Mouse (Mus musculus) intestine, embryonic 14.5 days (tissue): ENCODE measurements at regions not wholly inside any gene's neighbourhood (a gene's known extent, or its start where the extent isn't known, plus 50 kb on each side); places are given as distances from the start of the nearest gene placed in this dataset.

Source experiments
- ATAC-seq: fragments of 200-750 bp; cut with Nextera tagmentation; replicated peaks from 2 replicates; pipeline ENCODE4 v1.8.0; 2017; ENCODE audit warnings: low read depth, moderate number of reproducible peaks, moderate TSS enrichment, moderate library complexity; ENCODE audit not compliant: low FRiP score, low TSS enrichment
- DNase-seq: peaks from one replicate; pipeline ENCODE4 v3.0.0-alpha.2; 2018; ENCODE audit warnings: low spot score
- H3K27ac ChIP-seq: fragments of 300-500 bp; sonication (generic); 2 replicates; pipeline ENCODE4 v1.5.1; 2014; ENCODE audit warnings: low read depth, mild to moderate bottlenecking, control low read depth
- H3K27me3 ChIP-seq: fragments of 300-500 bp; sonication (generic); replicated peaks from 2 replicates; pipeline ENCODE4 v1.6.1; 2014; ENCODE audit warnings: low read length, control low read depth; ENCODE audit not compliant: control insufficient read depth, insufficient read depth
- H3K36me3 ChIP-seq: fragments of 300-500 bp; sonication (generic); 2 replicates; pipeline ENCODE4 v1.6.1; 2014; ENCODE audit warnings: low read length, control low read depth; ENCODE audit not compliant: control insufficient read depth, insufficient read depth
- H3K4me1 ChIP-seq: fragments of 300-500 bp; sonication (generic); replicated peaks from 2 replicates; pipeline ENCODE4 v1.6.1; 2014; ENCODE audit warnings: low read length, control low read depth, mixed read lengths; ENCODE audit not compliant: control insufficient read depth, insufficient read depth
- H3K4me2 ChIP-seq: fragments of 300-500 bp; sonication (generic); 2 replicates; pipeline ENCODE4 v1.6.1; 2014; ENCODE audit warnings: low read length
- H3K4me3 ChIP-seq: fragments of 300-500 bp; sonication (generic); 2 replicates; pipeline ENCODE4 v1.5.1; 2014; ENCODE audit warnings: low read depth, low read length, control low read depth, mixed read lengths
- H3K9ac ChIP-seq: fragments of 300-500 bp; sonication (generic); 2 replicates; pipeline ENCODE4 v1.6.1; 2014; ENCODE audit warnings: mild to moderate bottlenecking, low read length
- H3K9me3 ChIP-seq: fragments of 300-500 bp; sonication (generic); 2 replicates; pipeline ENCODE4 v1.6.1; 2016; ENCODE audit warnings: low read length, control low read depth; ENCODE audit not compliant: control insufficient read depth
- WGBS: fragments of 180-500 bp; shearing (Covaris S2); extraction: QIAGEN DNeasy Blood & Tissue Kit; methylation state at CpG from one replicate; pipeline ENCODE4 v1.1.7; 2014; 5-methylcytosine and 5-hydroxymethylcytosine counted together

- H3K4me2 ChIP-seq, result no peak overlapping the region
- DNase-seq (no peak), ATAC-seq (no peak)
- H3K27ac ChIP-seq, result no peak overlapping the region
- no peak overlapping the region for H3K9ac ChIP-seq
- no peaks in the 10 kb centered on the region for H3K27me3 ChIP-seq
- H3K4me3 ChIP-seq, result no peak overlapping the region
- no peaks in the 10 kb centered on the region for H3K36me3 ChIP-seq
- no peaks in the 10 kb centered on the region for H3K9me3 ChIP-seq
- H3K4me1 ChIP-seq, result no peaks in the 10 kb centered on the region
Measured at GRCm38 (mm10) chrX:82741478-82741877, 207.2 kb upstream of the Dmd start.

GRCm38 (mm10) chrX:82764204-82764603 lies 184.5 kb upstream of the Dmd start:
- H3K9ac ChIP-seq, result no peak overlapping the region
- H3K27me3 ChIP-seq, result no peaks in the 10 kb centered on the region
- no peaks in the 10 kb centered on the region for H3K9me3 ChIP-seq
- no peak overlapping the region for H3K4me3 ChIP-seq
- H3K4me2 ChIP-seq, result no peak overlapping the region
- no peak for ATAC-seq
- no peak for DNase-seq
- H3K27ac ChIP-seq, result no peak overlapping the region
- H3K4me1 ChIP-seq, result no peaks in the 10 kb centered on the region
- WGBS, result 64% methylated on average over 2 of the region's 2 CpGs
- no peaks in the 10 kb centered on the region for H3K36me3 ChIP-seq

- no peaks in the 10 kb centered on the region for H3K36me3 ChIP-seq
- H3K27me3 ChIP-seq, result no peaks in the 10 kb centered on the region
- no peak for DNase-seq
- H3K27ac ChIP-seq, result no peak overlapping the region
- H3K4me1 ChIP-seq, result no peaks in the 10 kb centered on the region
- H3K4me2 ChIP-seq, result no peak overlapping the region
- no peak overlapping the region for H3K9ac ChIP-seq
- no peak for ATAC-seq
- 49% methylated on average over 2 of the region's 2 CpGs for WGBS
- no peak overlapping the region for H3K4me3 ChIP-seq
- H3K9me3 ChIP-seq, result no peaks in the 10 kb centered on the region
Measured at GRCm38 (mm10) chrX:82809171-82809570, 139.5 kb upstream of the Dmd start.

GRCm38 (mm10) chrX:82814618-82815017 lies 134.1 kb upstream of the Dmd start:
- H3K9me3 ChIP-seq, result no peaks in the 10 kb centered on the region
- no peak for ATAC-seq
- H3K36me3 ChIP-seq, result no peaks in the 10 kb centered on the region
- H3K27me3 ChIP-seq, result no peaks in the 10 kb centered on the region
- DNase-seq, result peak; percentile 51
- no peaks in the 10 kb centered on the region for H3K4me1 ChIP-seq
- H3K4me3 ChIP-seq, result peak overlapping the region; percentile 31
- no peak overlapping the region for H3K27ac ChIP-seq
- WGBS, result 23% methylated on average over 11 of the region's 11 CpGs
- H3K4me2 ChIP-seq, result peak overlapping the region; percentile 48
- H3K9ac ChIP-seq, result no peak overlapping the region

DNA sequence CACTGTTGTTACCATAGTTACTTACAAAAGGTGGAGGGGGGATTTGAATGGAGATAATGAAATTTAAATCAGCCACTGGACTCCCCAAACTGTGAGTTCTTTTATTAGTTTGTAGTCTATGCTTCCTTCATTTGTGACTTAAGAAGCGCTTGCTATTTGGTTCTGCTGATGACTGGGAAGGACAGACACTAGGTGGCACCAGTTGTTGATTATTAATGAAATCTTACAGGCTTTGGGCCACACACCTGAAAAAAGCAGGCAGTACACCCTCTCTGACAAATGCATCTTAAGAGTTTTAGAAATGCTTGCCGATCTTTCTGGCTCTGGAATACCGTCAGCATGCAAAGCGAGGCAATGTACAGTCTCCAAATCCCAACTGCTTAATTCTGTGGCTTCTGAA lies 131.6 kb upstream of the Dmd start:
- H3K9ac ChIP-seq, result no peak overlapping the region
- DNase-seq (no peak), ATAC-seq (no peak)
- H3K4me2 ChIP-seq, result no peak overlapping the region
- H3K4me3 ChIP-seq, result no peak overlapping the region
- no peaks in the 10 kb centered on the region for H3K36me3 ChIP-seq
- H3K27ac ChIP-seq, result no peak overlapping the region
- 45% methylated on average over 4 of the region's 4 CpGs for WGBS
- no peaks in the 10 kb centered on the region for H3K9me3 ChIP-seq
- no peaks in the 10 kb centered on the region for H3K27me3 ChIP-seq
- H3K4me1 ChIP-seq, result no peaks in the 10 kb centered on the region

- no peak overlapping the region for H3K27ac ChIP-seq
- WGBS, result 28% methylated on average over 5 of the region's 5 CpGs
- H3K9ac ChIP-seq, result no peak overlapping the region
- no peaks in the 10 kb centered on the region for H3K4me1 ChIP-seq
- DNase-seq, result no peak
- H3K9me3 ChIP-seq, result no peaks in the 10 kb centered on the region
- H3K27me3 ChIP-seq, result no peaks in the 10 kb centered on the region
- no peak overlapping the region for H3K4me3 ChIP-seq
- H3K4me2 ChIP-seq, result no peak overlapping the region
- no peaks in the 10 kb centered on the region for H3K36me3 ChIP-seq
- no peak for ATAC-seq
Measured at GRCm38 (mm10) chrX:82823606-82824005, 125.1 kb upstream of the Dmd start.

- DNase-seq, result no peak
- H3K36me3 ChIP-seq, result no peaks in the 10 kb centered on the region
- no peaks in the 10 kb centered on the region for H3K27me3 ChIP-seq
- no peak overlapping the region for H3K4me3 ChIP-seq
- 29% methylated on average over 1 of the region's 1 CpGs for whole genome bisulfite sequencing
- no peaks in the 10 kb centered on the region for H3K9me3 ChIP-seq
- no peak overlapping the region for H3K27ac ChIP-seq
- ATAC-seq, result no peak
- H3K4me2 ChIP-seq, result no peak overlapping the region
- H3K9ac ChIP-seq, result no peak overlapping the region
- H3K4me1 ChIP-seq, result no peaks in the 10 kb centered on the region
Measured at GRCm38 (mm10) chrX:82866116-82866515, 82.6 kb upstream of the Dmd start.
